In the genomic region with DNA sequence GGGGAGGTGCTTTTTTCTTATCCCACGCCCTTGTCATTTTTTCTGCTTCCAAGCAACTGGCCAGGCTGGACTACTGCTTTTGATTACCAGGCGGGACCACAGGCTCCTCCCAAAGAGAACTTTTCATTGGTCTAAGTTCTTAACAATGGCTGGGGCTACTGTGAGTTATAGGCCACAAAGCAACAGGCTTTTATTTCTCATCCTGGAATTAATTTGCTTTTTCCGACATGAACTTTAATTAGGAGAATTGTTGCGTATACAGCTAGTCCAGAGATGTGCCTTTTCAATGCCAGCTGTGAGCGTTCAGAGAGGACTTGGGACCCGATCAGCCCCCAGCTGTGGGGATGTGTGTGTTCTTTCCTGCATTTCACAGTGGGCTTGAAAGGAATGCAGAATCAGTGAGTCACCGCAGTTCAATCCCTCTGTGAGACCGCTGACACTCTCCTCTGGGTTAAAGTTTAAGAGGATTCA, we compare ENCODE assay signal across 8 mouse cellular contexts.
DNase-seq lines count a peak whose midpoint lies in the region; ATAC-seq and TF ChIP-seq lines count a peak whose summit lies in the region.

No protein-coding gene starts in this region.

- TF ChIP-seq CTCF in heart, postnatal 0 days (IDR thresholded peaks at IDR 0.05; ENCODE audit: low read depth) = no peak
- no peak for TF ChIP-seq CTCF in brain, embryonic 14.5 days (IDR thresholded peaks at IDR 0.05; ENCODE audit: borderline replicate concordance, extremely low read depth, insufficient read depth, insufficient read length)
- no peak for TF ChIP-seq CTCF in intestine, postnatal 0 days (IDR thresholded peaks at IDR 0.05; ENCODE audit: low read depth)

- WGBS in heart, postnatal 0 days = 42% methylated on average over 8 of the region's 8 CpGs
- 37% methylated on average over 8 of the region's 8 CpGs for WGBS in heart, embryonic 12.5 days
- WGBS in intestine, postnatal 0 days = 27% methylated on average over 8 of the region's 8 CpGs
- WGBS in limb, embryonic 15.5 days = 16% methylated on average over 8 of the region's 8 CpGs

- TF ChIP-seq EP300 in heart, postnatal 0 days (IDR thresholded peaks at IDR 0.05; ENCODE audit: low read depth) = no peak

- no peak for TF ChIP-seq POLR2A in brain, embryonic 14.5 days (IDR thresholded peaks at IDR 0.05; ENCODE audit: borderline replicate concordance, extremely low read depth, insufficient read depth, insufficient read length, poor library complexity, severe bottlenecking)

- DNase-seq in heart, postnatal 0 days (ENCODE audit: low spot score) = no peak
- DNase-seq in brain, embryonic 14.5 days (ENCODE audit: low read depth) = peak; percentile 23
- DNase-seq in gastrocnemius, postnatal 25 days = no peak

- H3K9me3 ChIP-seq in heart, postnatal 0 days (replicated peaks; ENCODE audit: control insufficient read depth, low read length) = no peaks in the 10 kb centered on the region
- no peaks in the 10 kb centered on the region for H3K9me3 ChIP-seq in heart, embryonic 12.5 days (replicated peaks)
- no peaks in the 10 kb centered on the region for H3K9me3 ChIP-seq in intestine, postnatal 0 days (ENCODE audit: control insufficient read depth)
- H3K9me3 ChIP-seq in limb, embryonic 15.5 days = no peaks in the 10 kb centered on the region

- peaks cover 6% of the 10 kb centered on the region; the same call in 1 of the 2 replicates for H3K4me1 ChIP-seq in heart, postnatal 0 days (ENCODE audit: control insufficient read depth, insufficient read depth)
- H3K4me1 ChIP-seq in heart, embryonic 12.5 days (replicated peaks) = peaks cover 21% of the 10 kb centered on the region
- no peaks in the 10 kb centered on the region for H3K4me1 ChIP-seq in intestine, postnatal 0 days (replicated peaks; ENCODE audit: control insufficient read depth, insufficient read depth, low read length)
- peaks cover 24% of the 10 kb centered on the region for H3K4me1 ChIP-seq in limb, embryonic 15.5 days

- H3K36me3 ChIP-seq in heart, postnatal 0 days (replicated peaks; ENCODE audit: control insufficient read depth, insufficient read depth, low read length) = no peaks in the 10 kb centered on the region
- H3K36me3 ChIP-seq in heart, embryonic 12.5 days = no peaks in the 10 kb centered on the region
- H3K36me3 ChIP-seq in intestine, postnatal 0 days (ENCODE audit: control insufficient read depth, insufficient read depth) = no peaks in the 10 kb centered on the region
- H3K36me3 ChIP-seq in limb, embryonic 15.5 days = no peaks in the 10 kb centered on the region

- H3K27ac ChIP-seq in heart, postnatal 0 days (ENCODE audit: low read depth) = peak overlapping the region; percentile 38; the same call in 1 of the 2 replicates
- no peak overlapping the region for H3K27ac ChIP-seq in heart, embryonic 12.5 days (ENCODE audit: poor library complexity, severe bottlenecking)
- H3K27ac ChIP-seq in intestine, postnatal 0 days (ENCODE audit: low read depth, low read length) = no peak overlapping the region
- H3K27ac ChIP-seq in limb, embryonic 15.5 days = peak overlapping the region; percentile 67

- no peak overlapping the region for H3K4me2 ChIP-seq in heart, postnatal 0 days (ENCODE audit: low read depth, low read length)
- H3K4me2 ChIP-seq in heart, embryonic 12.5 days = no peak overlapping the region
- H3K4me2 ChIP-seq in intestine, postnatal 0 days (replicated peaks; ENCODE audit: low read depth) = no peak overlapping the region
- H3K4me2 ChIP-seq in limb, embryonic 15.5 days = no peak overlapping the region

- no peaks in the 10 kb centered on the region for H3K27me3 ChIP-seq in heart, postnatal 0 days (ENCODE audit: control insufficient read depth, insufficient read depth, low read length)
- H3K27me3 ChIP-seq in heart, embryonic 12.5 days (replicated peaks) = no peaks in the 10 kb centered on the region
- H3K27me3 ChIP-seq in intestine, postnatal 0 days (replicated peaks; ENCODE audit: control insufficient read depth, insufficient read depth, low read length) = no peaks in the 10 kb centered on the region
- H3K27me3 ChIP-seq in limb, embryonic 15.5 days = no peaks in the 10 kb centered on the region

- ATAC-seq in heart, postnatal 0 days (ENCODE audit: insufficient read depth, low read depth) = no peak
- no peak for ATAC-seq in heart, embryonic 12.5 days (ENCODE audit: insufficient number of reproducible peaks, low FRiP score)
- ATAC-seq in intestine, postnatal 0 days = peak; percentile 52
- no peak for ATAC-seq in limb, embryonic 15.5 days (ENCODE audit: insufficient number of reproducible peaks, low FRiP score, low TSS enrichment, low read depth)
- no peak for ATAC-seq in megakaryocyte progenitor cell, adult 5-6 weeks (replicated peaks; ENCODE audit: poor library complexity)
- no peak for ATAC-seq in activated CD4-positive, CD25-positive, alpha-beta regulatory T cell, adult 4 months

- H3K9ac ChIP-seq in heart, postnatal 0 days (replicated peaks; ENCODE audit: low read depth, low read length) = no peak overlapping the region
- H3K9ac ChIP-seq in heart, embryonic 12.5 days = no peak overlapping the region
- no peak overlapping the region for H3K9ac ChIP-seq in intestine, postnatal 0 days (ENCODE audit: low read depth, low read length)
- H3K9ac ChIP-seq in limb, embryonic 15.5 days = no peak overlapping the region

- no peak overlapping the region for H3K4me3 ChIP-seq in heart, postnatal 0 days (ENCODE audit: low read depth, low read length)
- H3K4me3 ChIP-seq in heart, embryonic 12.5 days = no peak overlapping the region
- H3K4me3 ChIP-seq in intestine, postnatal 0 days (ENCODE audit: low read depth, low read length) = no peak overlapping the region
- H3K4me3 ChIP-seq in limb, embryonic 15.5 days = no peak overlapping the region

Comparison
In these comparisons a context has a peak if more than half of its experiments do, and no peak if none do; other contexts are left out.
1. H3K27ac ChIP-seq: peak in heart, postnatal 0 days (single experiment) and limb, embryonic 15.5 days (single experiment); none in heart, embryonic 12.5 days (single experiment) and intestine, postnatal 0 days (single experiment).